Mouse (Mus musculus) layer of hippocampus, adult 2 months (tissue): ENCODE data around the gene Arap1. TPM values are rescaled to one million over a fixed set of nuclear protein-coding genes. Genes with fewer than 3 reads are reported as not detected.

Experiments used
- DNase-seq, 2 experiments: peaks; one replicate each; pipeline ENCODE4 v3.0.0; 2022; ENCODE audit warnings: low spot score in 2 of 2
- H3K27ac ChIP-seq: fragments of 200-600 bp; 2 replicates; pipeline ENCODE4 v1.8.1; 2022
- H3K4me3 ChIP-seq: fragments of 200-600 bp; 2 replicates; pipeline ENCODE4 v1.8.1; 2022; ENCODE audit warnings: mild to moderate bottlenecking
- CTCF ChIP-seq: fragments of 200-600 bp; conservative IDR thresholded peaks from 2 replicates; pipeline ENCODE4 v1.8.1; 2022; ENCODE audit warnings: antibody characterized with exemption, mild to moderate bottlenecking, moderate library complexity
- total RNA-seq, 2 experiments: library from RNA; stranded (reverse); gene quantifications; 2 replicates each; pipeline ENCODE4 v1.2.3; 2021

Arap1 gene
- total RNA-seq, 2 experiments from 2014 or later: 19.2 to 20.0 TPM

DNA sequence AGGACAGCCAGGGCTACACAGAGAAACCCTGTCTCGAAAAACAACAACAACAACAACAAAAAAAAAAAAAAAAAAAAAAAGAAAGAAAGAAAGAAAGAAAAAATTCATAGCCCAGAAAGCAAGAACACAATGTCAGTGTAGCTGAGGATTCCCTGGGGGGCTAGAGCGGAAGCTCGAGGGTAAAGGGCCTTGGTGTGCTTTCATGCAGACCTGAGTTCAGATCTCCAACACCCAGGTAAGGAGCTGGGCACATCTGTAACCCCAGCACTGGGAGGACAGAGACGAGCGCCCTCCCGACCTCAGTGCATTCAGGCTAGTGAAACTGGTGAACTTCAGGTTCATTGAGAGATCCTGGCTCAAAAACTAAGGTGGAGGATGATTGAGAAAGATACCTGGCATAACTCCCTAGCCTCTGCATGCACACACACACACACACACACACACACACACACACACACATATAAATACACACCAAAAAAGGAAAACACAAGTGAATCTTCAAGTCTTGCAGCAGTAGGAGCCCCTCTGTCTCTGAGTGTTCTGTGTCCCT, 7.8 kb downstream of the Arap1 start:
- H3K4me3 ChIP-seq: no peak overlapping the region
- TF ChIP-seq CTCF: no peak

DNA sequence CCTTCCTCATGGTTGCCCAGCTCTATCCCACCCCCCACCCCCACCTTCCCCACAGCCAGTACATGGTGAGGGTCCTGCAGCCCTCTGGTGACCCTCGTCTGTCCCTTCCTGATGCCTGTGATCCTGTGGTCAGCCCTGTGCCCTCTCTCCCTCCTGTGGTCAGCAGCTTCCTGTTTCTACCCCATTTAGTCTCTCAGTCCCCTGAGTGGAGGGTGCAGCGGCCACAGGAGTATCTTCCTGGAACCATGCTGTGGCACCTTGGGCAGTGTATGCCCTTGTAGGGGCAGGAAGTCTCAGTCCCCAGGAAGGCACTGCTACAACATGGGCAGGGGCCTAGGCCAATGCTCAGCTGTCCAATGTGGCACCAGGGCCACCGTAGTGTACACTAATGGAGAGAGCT, 9.0 kb downstream of the Arap1 start:
- no peak for DNase-seq
- Histone ChIP-seq H3K4me3 (no peak overlapping the region), H3K27ac (no peak overlapping the region)
- TF ChIP-seq CTCF: no peak

More for the DNA sequence above, 7.8 kb downstream of the Arap1 start:
- no peak overlapping the region for H3K27ac ChIP-seq
- DNase-seq: no peak

DNA sequence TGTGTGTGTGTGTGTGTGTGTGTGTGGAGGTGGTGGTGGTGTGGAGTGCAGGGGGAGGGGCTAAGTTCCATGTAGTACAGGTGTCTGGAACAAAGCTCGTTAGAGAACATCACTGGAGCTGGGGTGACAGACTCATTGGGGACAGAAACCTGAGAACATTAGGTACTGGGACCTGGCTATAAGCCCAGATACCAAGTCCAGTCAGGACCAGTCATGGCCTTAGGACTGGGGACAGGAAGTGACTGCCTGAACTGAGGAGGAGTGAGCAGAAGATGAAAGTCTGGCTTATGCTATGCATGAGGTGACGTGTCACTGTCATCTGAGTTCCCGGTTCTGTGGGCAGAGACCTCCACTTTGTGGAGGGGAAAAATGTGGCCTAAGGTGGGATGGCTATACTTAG, 12.5 kb downstream of the Arap1 start:
- TF ChIP-seq CTCF: no peak
- no peak for DNase-seq
- H3K4me3 ChIP-seq: no peak overlapping the region
- no peak overlapping the region for H3K27ac ChIP-seq

DNA sequence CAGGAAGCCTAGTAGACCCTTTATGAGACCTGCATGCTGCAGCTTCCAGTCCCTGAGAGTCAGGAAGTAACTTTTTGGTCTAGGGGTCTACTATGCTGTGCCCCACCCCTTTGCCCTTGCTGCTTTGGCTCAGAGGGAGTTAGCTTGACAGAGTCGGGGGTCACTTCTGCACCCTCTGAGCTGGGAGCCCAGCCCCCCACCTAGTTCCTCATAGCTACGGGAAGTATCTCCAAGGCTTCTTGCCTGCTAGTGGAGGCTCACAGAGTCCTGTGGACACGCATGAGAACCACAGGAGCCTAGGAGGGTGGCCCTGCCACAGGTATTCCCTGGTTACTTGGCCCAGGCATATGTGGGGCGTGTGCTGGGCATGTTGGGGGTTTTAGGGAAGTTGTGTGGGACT, 13.2 kb downstream of the Arap1 start:
- no peak overlapping the region for H3K4me3 ChIP-seq

DNA sequence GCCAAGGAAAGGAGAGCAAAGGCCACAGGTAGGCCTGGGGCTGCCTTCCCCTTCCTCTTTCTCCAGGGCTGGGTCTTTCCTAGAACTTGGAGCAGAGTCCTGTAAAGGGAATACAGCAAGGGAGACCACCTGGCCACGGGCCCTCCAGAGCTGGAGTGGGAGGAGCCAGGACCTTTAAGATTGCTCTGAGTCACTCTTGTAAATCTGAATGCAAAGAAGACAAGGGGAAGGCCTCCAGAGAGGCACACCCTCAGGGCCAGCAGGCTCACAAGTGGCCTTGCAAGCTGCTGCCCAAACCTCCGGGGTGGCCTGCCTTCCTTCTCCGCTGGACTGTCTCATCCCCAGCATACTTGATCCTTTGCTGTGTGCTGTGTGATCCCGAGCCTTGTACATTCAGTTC, 13.9 kb downstream of the Arap1 start:
- Histone ChIP-seq H3K4me3 (no peak overlapping the region), H3K27ac (no peak overlapping the region)
- no peak for TF ChIP-seq CTCF
- no peak for DNase-seq

More for the DNA sequence above, 13.2 kb downstream of the Arap1 start:
- no peak overlapping the region for H3K27ac ChIP-seq
- DNase-seq: no peak
- TF ChIP-seq CTCF: no peak

DNA sequence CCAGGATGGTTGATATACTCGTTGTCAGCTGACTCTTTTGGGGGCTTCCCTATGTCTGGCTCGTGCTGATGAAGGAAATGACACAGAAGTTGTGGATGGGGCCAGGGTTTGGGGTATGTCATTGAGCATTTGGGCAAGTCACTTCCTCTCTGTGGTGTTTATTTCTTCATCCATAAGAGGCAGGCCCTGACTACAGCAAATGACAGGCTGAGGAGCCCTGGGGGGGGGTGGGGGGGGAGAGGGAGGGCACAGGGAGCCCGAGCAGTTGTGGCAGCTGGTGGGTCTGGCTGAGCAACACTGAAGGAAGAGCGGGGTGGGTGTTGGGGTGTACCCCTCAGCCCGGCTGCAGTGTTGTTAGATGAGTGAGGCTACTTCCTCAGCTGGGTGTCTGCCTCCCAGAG, 14.9 kb downstream of the Arap1 start:
- no peak for DNase-seq
- TF ChIP-seq CTCF: no peak
- H3K4me3 ChIP-seq: no peak overlapping the region
- peak overlapping the region; percentile 10; the same call in 1 of the 2 replicates for H3K27ac ChIP-seq

DNA sequence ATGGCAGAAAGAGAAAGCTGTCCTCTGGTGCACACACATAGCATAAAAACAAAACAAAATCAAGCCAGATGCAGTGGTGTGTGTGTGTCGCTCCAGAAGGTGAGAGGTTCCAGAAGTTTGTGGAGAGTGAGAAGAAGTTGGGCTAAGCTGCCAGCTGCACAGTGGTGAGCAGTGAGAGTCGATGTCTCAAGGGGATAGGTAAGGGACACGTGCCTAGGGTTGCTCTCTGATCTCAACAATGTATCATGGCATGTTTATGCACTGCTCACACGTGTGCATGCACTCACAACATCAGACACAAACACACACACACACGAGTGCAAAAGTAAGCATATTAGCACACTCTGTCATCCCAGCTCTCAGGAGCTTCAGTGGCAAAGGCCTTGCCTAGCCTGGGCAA, 16.0 kb downstream of the Arap1 start:
- DNase-seq: no peak
- no peak for TF ChIP-seq CTCF
- no peak overlapping the region for H3K4me3 ChIP-seq
- H3K27ac ChIP-seq: no peak overlapping the region

DNA sequence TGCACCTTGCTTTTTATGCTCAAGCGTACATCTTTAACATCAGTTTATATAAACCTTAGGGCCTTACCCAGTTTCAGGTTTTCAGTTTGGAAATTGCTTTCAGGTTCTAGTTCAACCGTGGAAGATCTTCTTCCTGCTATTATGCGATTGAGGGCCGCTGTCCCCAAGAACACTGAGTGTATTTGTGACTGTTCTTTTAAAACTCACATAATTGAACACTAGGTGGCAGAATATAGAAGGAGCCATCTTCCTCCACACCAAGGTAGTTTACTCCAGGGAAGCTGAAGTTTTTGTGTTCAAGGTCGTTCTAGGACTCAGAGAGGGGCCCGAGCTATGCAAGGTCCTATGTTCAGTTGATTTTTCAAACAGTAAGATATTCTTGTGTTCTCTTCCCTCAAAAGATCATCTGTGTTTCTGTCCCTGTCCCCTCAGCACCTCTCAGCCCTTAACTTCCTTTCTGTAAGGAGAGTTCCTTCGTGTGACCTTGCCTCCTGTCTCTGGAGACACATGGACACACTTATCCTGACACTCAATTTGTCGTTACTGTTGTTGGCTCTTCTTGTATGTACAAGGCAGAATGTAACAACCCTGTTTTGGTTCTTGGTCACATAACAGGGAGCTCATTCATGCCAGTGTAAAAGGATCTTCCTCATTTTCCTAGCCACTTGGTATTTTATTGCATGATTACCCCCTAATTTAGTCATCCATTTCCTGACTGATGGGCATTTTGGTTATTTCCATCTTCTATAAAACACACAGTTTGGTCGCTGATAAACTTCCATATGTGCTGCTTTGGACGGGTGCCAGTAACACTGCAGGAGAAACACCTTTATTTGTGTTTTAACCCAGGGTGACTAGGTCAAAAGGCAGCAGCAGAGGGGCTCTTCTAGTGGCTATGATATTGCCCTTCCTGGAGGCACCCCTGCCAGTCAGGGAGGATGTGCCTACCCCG, 20.3 kb downstream of the Arap1 start:
- TF ChIP-seq CTCF: peak; percentile 73
- Histone ChIP-seq H3K4me3 (no peak overlapping the region), H3K27ac (no peak overlapping the region)
- no peak for DNase-seq

DNA sequence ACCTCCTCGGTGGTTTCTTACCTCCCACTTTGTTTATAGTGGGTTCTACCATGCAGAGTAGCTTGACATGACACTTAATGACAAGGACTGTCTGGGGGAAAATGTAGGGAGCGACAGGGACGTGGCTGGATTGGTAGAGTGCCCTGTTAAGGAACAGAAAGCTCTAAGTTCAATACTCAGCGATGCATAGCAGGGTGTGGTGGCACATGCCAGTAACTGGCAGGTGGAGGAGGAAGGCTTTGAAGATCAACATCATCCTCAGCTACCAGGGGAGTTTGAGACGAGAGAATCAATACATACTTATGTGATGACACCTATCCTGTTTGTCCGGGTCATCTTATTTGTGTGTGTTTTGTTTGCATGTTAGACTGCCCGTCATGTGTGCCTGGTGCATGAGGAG, 21.8 kb downstream of the Arap1 start:
- Histone ChIP-seq H3K4me3 (no peak overlapping the region), H3K27ac (no peak overlapping the region)
- no peak for TF ChIP-seq CTCF
- no peak for DNase-seq

DNA sequence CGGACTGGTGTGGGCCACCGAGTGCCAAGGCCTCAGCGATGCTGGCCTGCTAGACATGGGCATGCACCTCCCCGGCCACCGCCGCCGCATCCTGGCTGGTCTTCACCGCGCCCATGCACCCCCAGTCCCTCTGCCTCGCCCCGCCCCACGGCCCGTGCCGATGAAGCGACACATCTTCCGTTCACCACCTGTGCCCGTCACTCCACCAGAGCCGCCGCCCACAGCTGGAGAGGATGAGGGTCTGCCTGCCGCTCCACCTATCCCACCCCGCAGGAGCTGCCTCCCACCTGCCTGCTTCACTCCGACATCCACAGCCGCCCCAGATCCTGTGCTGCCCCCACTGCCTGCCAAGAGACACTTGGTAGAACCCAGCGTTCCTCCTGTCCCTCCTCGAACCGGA, 25.2 kb downstream of the Arap1 start:
- no peak for TF ChIP-seq CTCF
- H3K4me3 ChIP-seq: no peak overlapping the region
- H3K27ac ChIP-seq: no peak overlapping the region
- DNase-seq: no peak

DNA sequence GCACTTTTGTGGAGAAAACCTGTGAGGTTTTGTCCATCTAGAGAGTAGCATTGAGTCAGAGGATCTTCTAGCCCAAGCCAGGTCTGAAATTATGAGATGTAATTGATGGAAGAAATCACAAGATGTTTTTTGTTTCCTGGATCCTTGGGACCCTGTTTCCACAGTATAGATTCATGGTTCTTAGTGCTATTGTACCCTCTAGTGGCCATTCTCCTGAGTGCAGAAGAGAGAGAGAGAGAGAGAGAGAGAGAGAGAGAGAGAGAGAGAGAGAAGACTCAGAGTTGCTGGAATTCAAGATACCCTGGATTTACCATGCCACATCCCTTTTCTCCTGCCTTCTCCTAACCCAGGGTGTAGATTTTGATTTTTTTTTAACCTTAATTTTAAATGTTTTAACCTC, 26.3 kb downstream of the Arap1 start:
- peak; percentile 35 to 68 for DNase-seq
- no peak overlapping the region for H3K27ac ChIP-seq
- no peak overlapping the region for H3K4me3 ChIP-seq
- peak; percentile 80 for TF ChIP-seq CTCF

DNA sequence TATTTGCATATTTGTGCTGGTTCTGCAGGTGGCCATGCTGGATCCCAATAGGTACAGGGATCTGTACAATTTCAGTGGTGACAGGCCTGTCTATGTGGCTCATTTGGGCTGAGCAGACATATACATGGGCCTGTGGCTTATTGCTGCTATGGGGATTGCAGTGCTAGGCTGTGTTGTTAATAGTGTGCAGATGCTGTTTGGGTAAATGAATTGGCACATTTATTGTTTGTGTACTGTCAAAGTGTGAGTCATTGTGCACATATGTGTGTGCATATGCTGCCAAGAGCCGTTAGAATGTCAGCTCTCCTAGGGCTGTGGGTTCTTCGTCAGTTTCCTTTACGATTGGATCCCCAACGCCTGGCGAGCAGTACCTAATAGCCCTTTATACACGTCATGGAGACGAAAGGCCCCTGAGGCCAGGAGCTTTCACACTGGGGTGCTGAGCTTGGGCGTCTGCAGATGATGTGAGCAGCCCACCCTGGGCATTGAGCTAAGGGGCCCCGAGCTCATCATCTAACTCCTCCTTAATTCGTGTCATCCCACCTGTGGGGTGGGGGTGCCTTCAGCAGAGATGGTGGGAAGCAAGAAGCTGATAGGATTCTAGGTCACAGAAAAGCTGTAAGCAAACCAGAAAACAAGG, 29.0 kb downstream of the Arap1 start:
- Histone ChIP-seq H3K27ac (no peak overlapping the region), H3K4me3 (no peak overlapping the region)
- peak; percentile 26 to 36 for DNase-seq
- TF ChIP-seq CTCF: no peak

DNA sequence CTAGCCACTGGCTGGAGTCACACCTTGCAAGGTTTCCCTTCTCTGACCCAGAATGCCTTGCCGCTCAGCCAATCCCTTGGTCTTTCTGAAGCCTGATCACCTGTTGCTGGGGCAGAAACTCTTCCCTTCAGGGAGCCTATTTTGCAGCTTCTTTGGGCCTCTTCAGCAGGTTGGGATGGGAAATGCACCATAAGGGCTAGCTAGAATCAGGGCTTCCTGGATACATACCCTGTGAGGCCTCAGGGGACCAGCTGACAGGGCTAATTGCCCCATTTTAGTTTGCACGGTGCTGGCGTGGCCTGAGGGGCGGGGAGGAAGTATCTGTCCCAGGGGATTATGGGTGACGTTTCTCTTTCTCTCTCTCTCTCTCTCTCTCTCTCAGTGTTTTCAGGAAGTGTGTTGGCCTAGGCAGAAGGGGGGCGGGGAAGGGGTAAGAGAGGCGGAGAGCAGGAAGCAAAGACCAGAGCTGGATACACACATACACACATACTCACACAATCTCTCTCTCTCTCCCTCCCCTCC, 29.9 kb downstream of the Arap1 start:
- TF ChIP-seq CTCF: no peak
- no peak overlapping the region for H3K4me3 ChIP-seq
- H3K27ac ChIP-seq: peak overlapping the region; percentile 59
- DNase-seq: no peak

DNA sequence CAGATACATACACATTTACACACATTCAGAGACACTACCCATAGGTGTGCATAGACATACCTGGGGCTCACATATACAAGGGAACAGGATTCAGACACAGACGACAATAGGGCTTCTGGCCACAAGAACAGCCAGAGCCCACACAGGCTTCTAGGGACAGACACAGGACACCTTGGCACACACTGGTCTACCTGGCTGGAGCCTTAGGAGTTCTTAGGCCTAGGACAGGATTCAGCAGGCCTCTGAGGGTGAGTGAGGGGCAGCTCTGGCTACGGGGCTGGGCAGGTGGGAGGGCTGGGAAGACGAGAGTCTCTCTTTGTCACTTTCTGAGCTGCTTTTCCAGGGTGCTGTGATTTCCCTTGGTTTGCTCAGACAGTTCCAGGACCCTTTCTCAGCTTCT, 30.4 kb downstream of the Arap1 start:
- DNase-seq: no peak
- H3K27ac ChIP-seq: peak overlapping the region; percentile 59

More for the DNA sequence above, 30.4 kb downstream of the Arap1 start:
- H3K4me3 ChIP-seq: peak overlapping the region; percentile 18; the same call in 1 of the 2 replicates
- no peak for TF ChIP-seq CTCF
